Mouse (Mus musculus): ENCODE measurements around the gene 0610010F05Rik. TPM values are rescaled to one million over a fixed set of nuclear protein-coding genes. Genes with fewer than 3 reads are reported as not detected.

0610010F05Rik gene
- polyA plus RNA-seq, 1 experiment: 12.0 TPM

DNA sequence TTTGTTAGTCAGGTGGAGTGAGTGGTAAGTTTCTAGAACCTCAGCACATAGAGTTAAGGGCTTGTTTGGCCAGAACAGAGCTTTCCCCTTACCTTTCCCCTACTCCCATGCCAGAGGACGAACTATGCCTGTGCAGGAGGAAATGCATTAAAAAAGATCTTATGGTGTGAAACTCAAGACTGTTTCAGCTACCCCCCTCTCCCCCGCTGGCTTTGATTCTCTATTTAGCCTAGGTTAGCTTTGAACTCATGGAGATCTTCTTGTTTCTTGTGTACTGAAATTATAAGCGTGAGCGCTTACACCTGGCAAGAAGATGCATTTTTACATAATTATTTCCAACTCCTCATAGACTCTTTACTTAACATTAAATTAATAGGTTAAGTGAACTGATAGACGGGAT, 33.1 kb upstream of the 0610010F05Rik start:
- Histone ChIP-seq H3K27ac (ENCODE audit: control insufficient read depth, insufficient read depth, low read depth, low read length) (peak overlapping the region; percentile 98), H3K4me1 (ENCODE audit: control insufficient read depth, insufficient read depth, low read length) (peaks cover 2% of the 10 kb centered on the region; the same call in 1 of the 2 replicates), H3K27me3 (ENCODE audit: control insufficient read depth, insufficient read depth, low read length) (no peaks in the 10 kb centered on the region), H3K36me3 (ENCODE audit: control insufficient read depth, insufficient read depth, low read length) (no peaks in the 10 kb centered on the region), H3K4me3 (ENCODE audit: control insufficient read depth, low read depth, low read length) (peak overlapping the region; percentile 100)
- TF ChIP-seq POLR2A (IDR thresholded peaks at IDR 0.05; ENCODE audit: control insufficient read depth, low read depth, low read length): no peak
- TF ChIP-seq CTCF (IDR thresholded peaks at IDR 0.05; ENCODE audit: control insufficient read depth, insufficient read depth, insufficient replicate concordance, low read depth, low read length): no peak

DNA sequence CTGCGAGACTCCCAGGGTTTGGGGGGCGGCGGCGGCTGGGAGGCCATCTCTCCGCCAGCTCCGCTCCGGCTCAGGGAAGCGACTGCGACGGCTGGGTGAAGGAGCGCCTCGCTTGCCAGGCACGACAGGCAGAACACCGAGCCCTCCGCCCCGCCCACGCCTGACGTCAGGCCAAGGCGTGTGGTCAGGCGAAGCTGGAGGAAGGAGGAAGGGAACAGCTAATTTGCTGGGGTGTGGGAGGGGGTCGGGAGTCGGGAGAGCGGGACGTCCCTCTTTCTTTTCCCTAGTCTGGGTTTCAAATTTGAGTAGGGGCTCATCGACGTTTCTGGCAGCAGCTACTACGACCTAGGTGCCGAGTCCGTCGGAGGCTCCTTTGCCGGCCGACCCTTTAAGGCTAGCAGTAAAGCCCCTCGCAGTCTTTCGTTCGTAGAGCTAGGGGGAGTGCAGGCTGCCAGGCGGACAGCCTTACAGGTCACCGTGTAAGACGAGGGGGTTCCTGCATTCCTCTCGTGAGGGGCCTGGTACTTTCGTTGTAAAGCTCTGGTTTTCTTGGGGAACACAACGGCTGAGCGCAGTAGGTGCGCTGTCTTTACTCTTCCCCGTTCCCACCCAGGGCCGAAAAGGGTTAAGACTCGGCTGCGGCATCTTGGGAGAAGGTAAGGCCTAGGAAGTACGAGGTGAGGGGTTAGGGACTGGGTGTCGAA, 32.5 kb upstream of the 0610010F05Rik start, which contains the start of gene Pex13:
Gene Pex13 (minus strand): TSS at position 162 of the 704 bp plus-strand sequence.
- H3K27me3 ChIP-seq (ENCODE audit: control insufficient read depth, insufficient read depth, low read length): no peaks in the 10 kb centered on the region
- H3K4me1 ChIP-seq (ENCODE audit: control insufficient read depth, insufficient read depth, low read length): peaks cover 2% of the 10 kb centered on the region; the same call in 1 of the 2 replicates
- H3K4me3 ChIP-seq (ENCODE audit: control insufficient read depth, low read depth, low read length): peak within 1 kb of the TSS; percentile 100
- TF ChIP-seq CTCF (IDR thresholded peaks at IDR 0.05; ENCODE audit: control insufficient read depth, insufficient read depth, insufficient replicate concordance, low read depth, low read length): no peak
- TF ChIP-seq POLR2A (IDR thresholded peaks at IDR 0.05; ENCODE audit: control insufficient read depth, low read depth, low read length): peak; percentile 90
- H3K27ac ChIP-seq (ENCODE audit: control insufficient read depth, insufficient read depth, low read depth, low read length): peak within 1 kb of the TSS; percentile 98
- no peaks in the 10 kb centered on the region for H3K36me3 ChIP-seq (ENCODE audit: control insufficient read depth, insufficient read depth, low read length)

DNA sequence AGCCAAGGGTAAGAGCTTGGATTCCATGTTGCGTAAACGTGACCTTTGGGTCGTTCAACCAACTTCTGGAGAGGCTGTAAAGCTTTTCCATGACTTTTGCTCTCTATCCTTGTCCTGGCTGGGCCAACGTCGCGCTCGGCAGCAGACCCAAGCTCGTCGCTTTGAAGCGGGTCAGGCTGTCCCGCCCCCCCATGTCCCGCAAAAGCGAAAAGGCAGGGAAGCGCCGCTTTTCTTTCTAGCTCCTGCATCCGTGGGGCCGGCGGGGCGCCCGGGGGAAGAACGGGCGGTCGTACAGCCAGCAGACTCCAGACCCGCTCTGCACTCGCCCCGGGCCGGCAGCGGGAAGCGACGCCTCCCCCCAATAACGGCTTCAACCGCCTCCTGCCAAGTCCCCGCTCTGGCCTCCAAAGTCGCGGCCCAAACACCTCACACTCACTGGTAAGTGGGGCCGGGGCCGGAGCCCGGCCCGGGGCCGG, 31.9 kb upstream of the 0610010F05Rik start, which contains the start of gene Pus10:
Gene Pus10 (plus strand): TSS at position 364 of the 476 bp plus-strand sequence.
- Histone ChIP-seq H3K36me3 (ENCODE audit: control insufficient read depth, insufficient read depth, low read length) (no peaks in the 10 kb centered on the region), H3K27me3 (ENCODE audit: control insufficient read depth, insufficient read depth, low read length) (no peaks in the 10 kb centered on the region), H3K4me3 (ENCODE audit: control insufficient read depth, low read depth, low read length) (peak within 1 kb of the TSS; percentile 100), H3K4me1 (ENCODE audit: control insufficient read depth, insufficient read depth, low read length) (peaks cover 2% of the 10 kb centered on the region; the same call in 1 of the 2 replicates), H3K27ac (ENCODE audit: control insufficient read depth, insufficient read depth, low read depth, low read length) (peak within 1 kb of the TSS; percentile 98)
- TF ChIP-seq POLR2A (IDR thresholded peaks at IDR 0.05; ENCODE audit: control insufficient read depth, low read depth, low read length): no peak
- no peak for TF ChIP-seq CTCF (IDR thresholded peaks at IDR 0.05; ENCODE audit: control insufficient read depth, insufficient read depth, insufficient replicate concordance, low read depth, low read length)

DNA sequence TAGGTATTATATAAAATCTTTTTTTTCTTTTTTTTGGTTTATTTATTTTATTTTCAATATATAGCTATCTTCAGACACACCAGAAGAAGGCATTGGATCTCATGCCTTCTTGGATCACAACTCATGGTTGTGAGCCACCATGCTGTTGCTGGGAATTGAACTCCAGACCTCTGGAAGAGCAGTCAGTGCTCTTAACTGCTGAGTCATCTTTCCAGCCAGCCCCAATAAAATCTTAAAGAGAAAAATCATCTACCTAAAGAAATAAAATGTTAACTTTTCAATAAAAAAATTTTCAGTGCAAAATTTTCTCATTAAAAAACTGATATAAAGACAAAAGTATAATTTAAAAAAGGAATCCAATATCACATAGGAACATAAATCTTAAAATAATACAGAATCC, 30.8 kb upstream of the 0610010F05Rik start:
- TF ChIP-seq CTCF (IDR thresholded peaks at IDR 0.05; ENCODE audit: control insufficient read depth, insufficient read depth, insufficient replicate concordance, low read depth, low read length): no peak
- TF ChIP-seq POLR2A (IDR thresholded peaks at IDR 0.05; ENCODE audit: control insufficient read depth, low read depth, low read length): no peak
- H3K4me1 ChIP-seq (ENCODE audit: control insufficient read depth, insufficient read depth, low read length): peaks cover 2% of the 10 kb centered on the region; the same call in 1 of the 2 replicates
- no peaks in the 10 kb centered on the region for H3K36me3 ChIP-seq (ENCODE audit: control insufficient read depth, insufficient read depth, low read length)

DNA sequence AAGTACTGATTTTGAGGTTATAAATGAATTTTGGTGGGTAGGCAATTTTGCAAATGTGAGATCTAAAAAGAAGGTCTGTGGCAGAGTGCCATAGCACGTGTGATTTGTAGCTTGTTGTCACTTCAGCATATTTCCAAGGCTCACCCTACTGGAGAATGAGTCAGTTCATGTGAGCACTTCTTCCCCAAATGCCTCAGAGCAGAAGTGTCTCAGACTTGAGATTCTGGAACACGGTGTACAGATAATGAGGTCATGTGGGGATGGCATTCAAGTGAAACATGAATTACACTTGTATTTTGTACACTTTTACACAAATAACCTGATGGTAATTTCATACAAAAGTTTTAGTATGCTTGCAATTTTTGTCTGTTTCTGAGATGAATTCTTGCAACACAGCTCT, 24.4 kb upstream of the 0610010F05Rik start:
- Histone ChIP-seq H3K4me1 (ENCODE audit: control insufficient read depth, insufficient read depth, low read length) (peaks cover under 1% of the 10 kb centered on the region; the same call in 1 of the 2 replicates), H3K27ac (ENCODE audit: control insufficient read depth, insufficient read depth, low read depth, low read length) (no peak overlapping the region), H3K4me3 (ENCODE audit: control insufficient read depth, low read depth, low read length) (no peak overlapping the region), H3K27me3 (ENCODE audit: control insufficient read depth, insufficient read depth, low read length) (no peaks in the 10 kb centered on the region), H3K36me3 (ENCODE audit: control insufficient read depth, insufficient read depth, low read length) (no peaks in the 10 kb centered on the region)
- TF ChIP-seq CTCF (IDR thresholded peaks at IDR 0.05; ENCODE audit: control insufficient read depth, insufficient read depth, insufficient replicate concordance, low read depth, low read length) (no peak), POLR2A (IDR thresholded peaks at IDR 0.05; ENCODE audit: control insufficient read depth, low read depth, low read length) (no peak)

More for the DNA sequence above, 30.8 kb upstream of the 0610010F05Rik start:
- Histone ChIP-seq H3K27ac (ENCODE audit: control insufficient read depth, insufficient read depth, low read depth, low read length) (no peak overlapping the region), H3K27me3 (ENCODE audit: control insufficient read depth, insufficient read depth, low read length) (no peaks in the 10 kb centered on the region), H3K4me3 (ENCODE audit: control insufficient read depth, low read depth, low read length) (no peak overlapping the region)

DNA sequence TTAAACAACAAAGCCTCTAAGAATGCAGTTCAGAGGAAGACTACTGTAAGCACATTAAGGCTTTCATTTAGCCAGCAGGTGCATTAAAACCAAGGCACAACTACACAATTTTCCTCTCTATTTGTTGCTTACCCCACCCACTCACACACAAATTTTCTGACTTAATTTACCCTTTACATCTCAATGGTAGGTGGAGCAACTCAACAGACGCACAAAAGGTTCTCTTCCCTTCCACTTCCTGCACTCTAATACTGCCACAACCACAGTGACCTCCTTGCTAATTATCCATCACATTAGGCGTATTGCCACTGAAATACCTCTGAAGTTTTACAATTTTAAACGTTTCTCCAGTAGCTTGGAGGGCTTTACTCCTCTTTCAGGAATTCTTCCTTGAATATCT, 20.2 kb upstream of the 0610010F05Rik start:
- no peaks in the 10 kb centered on the region; the same call in 1 of the 2 replicates for H3K36me3 ChIP-seq (ENCODE audit: control insufficient read depth, insufficient read depth, low read length)
- H3K4me1 ChIP-seq (ENCODE audit: control insufficient read depth, insufficient read depth, low read length): no peaks in the 10 kb centered on the region
- H3K27ac ChIP-seq (ENCODE audit: control insufficient read depth, insufficient read depth, low read depth, low read length): no peak overlapping the region
- H3K27me3 ChIP-seq (ENCODE audit: control insufficient read depth, insufficient read depth, low read length): no peaks in the 10 kb centered on the region
- no peak overlapping the region for H3K4me3 ChIP-seq (ENCODE audit: control insufficient read depth, low read depth, low read length)
- TF ChIP-seq CTCF (IDR thresholded peaks at IDR 0.05; ENCODE audit: control insufficient read depth, insufficient read depth, insufficient replicate concordance, low read depth, low read length): no peak
- TF ChIP-seq POLR2A (IDR thresholded peaks at IDR 0.05; ENCODE audit: control insufficient read depth, low read depth, low read length): no peak

DNA sequence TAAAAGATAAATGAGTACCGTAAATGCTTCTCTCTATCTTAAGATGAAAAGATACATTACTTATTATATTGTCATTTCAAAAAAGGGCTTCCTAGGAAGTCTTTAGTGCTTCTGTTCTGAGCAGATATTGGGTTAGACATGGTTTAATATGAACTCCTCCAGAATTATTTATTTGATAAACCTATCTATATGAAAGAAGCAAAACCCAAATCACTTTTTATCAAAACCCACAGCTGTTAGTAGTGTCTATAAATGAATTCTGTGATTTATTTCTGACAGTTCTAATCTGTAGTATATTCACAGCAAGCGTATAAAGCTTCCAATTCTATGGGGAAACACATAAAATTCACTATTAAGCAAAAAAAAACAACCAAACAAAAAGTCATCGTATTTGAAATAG, 14.4 kb upstream of the 0610010F05Rik start:
- Histone ChIP-seq H3K4me1 (ENCODE audit: control insufficient read depth, insufficient read depth, low read length) (no peaks in the 10 kb centered on the region), H3K27ac (ENCODE audit: control insufficient read depth, insufficient read depth, low read depth, low read length) (no peak overlapping the region), H3K4me3 (ENCODE audit: control insufficient read depth, low read depth, low read length) (no peak overlapping the region), H3K36me3 (ENCODE audit: control insufficient read depth, insufficient read depth, low read length) (no peaks in the 10 kb centered on the region; the same call in 1 of the 2 replicates), H3K27me3 (ENCODE audit: control insufficient read depth, insufficient read depth, low read length) (no peaks in the 10 kb centered on the region)
- TF ChIP-seq CTCF (IDR thresholded peaks at IDR 0.05; ENCODE audit: control insufficient read depth, insufficient read depth, insufficient replicate concordance, low read depth, low read length) (no peak), POLR2A (IDR thresholded peaks at IDR 0.05; ENCODE audit: control insufficient read depth, low read depth, low read length) (no peak)

All from testis, adult 2 months (tissue).